Mouse (Mus musculus) liver, embryonic 14 days (tissue): Measurements from ENCODE around the gene Sort1. TPM values are rescaled to one million over a fixed set of nuclear protein-coding genes. Genes with fewer than 3 reads are reported as not detected.

Experiments
- polyA plus RNA-seq: library from polyadenylated mRNA; depleted of rRNA; stranded (reverse); fragments of >200 nt; gene quantifications from 2 replicates; pipeline ENCODE4 v1.2.3, GENCODE M21; 2012; rRNA removed

The Sort1 gene
- polyA plus RNA-seq, result 3.5 and 4.0 TPM in 2 replicates

GRCm38 (mm10) chr3:108283781-108284601 lies at the start of gene Sort1:
Gene Sort1, plus strand, starts transcription at chr3:108284082.

GRCm38 (mm10) chr3:108256719-108257637 lies 26.9 kb upstream of the Sort1 start, which contains the start of gene Psma5:
Gene Psma5, plus strand, starts transcription at chr3:108256926.

GRCm38 (mm10) chr3:108364270-108364995 lies 80.6 kb downstream of the Sort1 start, which contains the start of gene Mybphl:
Gene Mybphl, plus strand, starts transcription at chr3:108364911.

GRCm38 (mm10) chr3:108383485-108384354 lies 99.8 kb downstream of the Sort1 start, which contains the start of gene Psrc1:
Gene Psrc1, plus strand, starts transcription at chr3:108383839.

Other genes with a start within 250 kb of the Sort1 start
- 10.1 and 11.9 TPM in 2 replicates for gene Gstm4, start 239.2 kb upstream of the Sort1 start, polyA plus RNA-seq
- gene Ampd2, start 197.4 kb upstream of the Sort1 start, polyA plus RNA-seq, result 44.0 and 51.2 TPM in 2 replicates
- gene Gnat2, start 191.3 kb upstream of the Sort1 start, polyA plus RNA-seq, result 0.95 and 1.4 TPM in 2 replicates
- 30.2 and 35.7 TPM in 2 replicates for gene Gnai3, start 137.9 kb upstream of the Sort1 start, polyA plus RNA-seq
- gene Gpr61, start 129.2 kb upstream of the Sort1 start, polyA plus RNA-seq, result not detected in 2 replicates
- gene Amigo1, start 97.7 kb upstream of the Sort1 start, polyA plus RNA-seq, result 0.35 and 0.41 TPM in 2 replicates
- gene Cyb561d1, start 82.9 kb upstream of the Sort1 start, polyA plus RNA-seq, result 1.5 and 1.9 TPM in 2 replicates
- 1.9 and 2.1 TPM in 2 replicates for gene Atxn7l2, start 73.1 kb upstream of the Sort1 start, polyA plus RNA-seq
- 0.03 and 0.07 TPM in 2 replicates for gene Sypl2, start 57.4 kb upstream of the Sort1 start, polyA plus RNA-seq
- gene Psma5, start 27.2 kb upstream of the Sort1 start, polyA plus RNA-seq, result 97.2 and 113 TPM in 2 replicates
- 0.16 and 0.25 TPM in 2 replicates for gene Mybphl, start 80.8 kb downstream of the Sort1 start, polyA plus RNA-seq
- 20.7 and 20.8 TPM in 2 replicates for gene Psrc1, start 99.8 kb downstream of the Sort1 start, polyA plus RNA-seq
- 0.23 and 0.29 TPM in 2 replicates for gene Celsr2, start 131.5 kb downstream of the Sort1 start, polyA plus RNA-seq
- 46.8 and 52.8 TPM in 2 replicates for gene Sars, start 161.1 kb downstream of the Sort1 start, polyA plus RNA-seq